Mouse (Mus musculus): ENCODE measurements around the gene Gm3317. TPM values are rescaled to one million over a fixed set of nuclear protein-coding genes. Genes with fewer than 3 reads are reported as not detected.

Gene Gm3317
- polyA plus RNA-seq (2012; rRNA removed), result 0.76 TPM in 1 of 2 replicates, not detected in the other

GRCm38 (mm10) chr14:5164235-5164634 is at the start of gene Gm3317:
Gene Gm3317, plus strand, starts transcription at chr14:5164535.

GRCm38 (mm10) chr14:5131219-5131618 is 33.1 kb upstream of the Gm3317 start, which contains the start of gene Gm8279:
Gene Gm8279, plus strand, starts transcription at chr14:5131519.

GRCm38 (mm10) chr14:5185493-5185892 is 21.2 kb downstream of the Gm3317 start, which contains the start of gene Gm8271:
Gene Gm8271, plus strand, starts transcription at chr14:5185793.

Other genes with a start within 250 kb of the Gm3317 start
- gene Gm8297, start 180.6 kb upstream of the Gm3317 start, polyA plus RNA-seq (2012; rRNA removed), result 0.19 TPM in 1 of 2 replicates, not detected in the other
- 0.89 TPM in 1 of 2 replicates, not detected in the other for gene Gm3298, start 148.6 kb upstream of the Gm3317 start, polyA plus RNA-seq (2012; rRNA removed)
- not detected in 2 replicates for gene 4930555G01Rik, start 113.9 kb upstream of the Gm3317 start, polyA plus RNA-seq (2012; rRNA removed)
- 3.5 and 7.8 TPM in 2 replicates for gene Gm8281, start 93.5 kb upstream of the Gm3317 start, polyA plus RNA-seq (2012; rRNA removed)
- not detected in 2 replicates for gene Gm8279, start 33.0 kb upstream of the Gm3317 start, polyA plus RNA-seq (2012; rRNA removed)
- gene Gm8271, start 21.3 kb downstream of the Gm3317 start, polyA plus RNA-seq (2012; rRNA removed), result not detected in 2 replicates
- gene Gm3526, start 96.0 kb downstream of the Gm3317 start, polyA plus RNA-seq (2012; rRNA removed), result not detected in 2 replicates
- gene Gm3542, start 170.4 kb downstream of the Gm3317 start, polyA plus RNA-seq (2012; rRNA removed), result not detected in 2 replicates
- gene Gm3500, start 224.5 kb downstream of the Gm3317 start, polyA plus RNA-seq (2012; rRNA removed), result 0.11 and 0.65 TPM in 2 replicates